Mouse (Mus musculus): ENCODE results near the gene Limch1. TPM values are rescaled to one million over a fixed set of nuclear protein-coding genes. Genes with fewer than 3 reads are reported as not detected.

Limch1 gene
- total and polyA plus RNA-seq, 2 experiments = 0.13 to 0.55 TPM

- Histone ChIP-seq H3K27ac (replicated peaks; ENCODE audit: insufficient read depth, low read depth, low read length) (no peak overlapping the region), H3K79me2 (ENCODE audit: control insufficient read depth, insufficient read depth, low read length) (no peaks in the 10 kb centered on the region), H3K27me3 (ENCODE audit: control insufficient read depth, insufficient read depth, low read length) (no peaks in the 10 kb centered on the region), H3K9ac (ENCODE audit: low read depth, low read length) (no peak overlapping the region), H3K4me1 (ENCODE audit: control insufficient read depth, insufficient read depth, low read length) (no peaks in the 10 kb centered on the region), H3K4me3 (ENCODE audit: insufficient read depth, low read depth, low read length) (no peak overlapping the region), H3K36me3 (ENCODE audit: control insufficient read depth, insufficient read depth, low read length) (no peaks in the 10 kb centered on the region)
- WGBS = 80% methylated on average over 11 of the region's 11 CpGs
- TF ChIP-seq CTCF (IDR thresholded peaks at IDR 0.05; ENCODE audit: low read depth, low read length) (no peak), POLR2A (IDR thresholded peaks at IDR 0.05; ENCODE audit: extremely low read depth, insufficient read depth, low read length) (no peak)
- DNase-seq (ENCODE audit: extremely low read depth, low read depth, low spot score) = no peak
Observed at GRCm38 (mm10) chr5:66855358-66856107, 109.9 kb downstream of the Limch1 start.

DNA sequence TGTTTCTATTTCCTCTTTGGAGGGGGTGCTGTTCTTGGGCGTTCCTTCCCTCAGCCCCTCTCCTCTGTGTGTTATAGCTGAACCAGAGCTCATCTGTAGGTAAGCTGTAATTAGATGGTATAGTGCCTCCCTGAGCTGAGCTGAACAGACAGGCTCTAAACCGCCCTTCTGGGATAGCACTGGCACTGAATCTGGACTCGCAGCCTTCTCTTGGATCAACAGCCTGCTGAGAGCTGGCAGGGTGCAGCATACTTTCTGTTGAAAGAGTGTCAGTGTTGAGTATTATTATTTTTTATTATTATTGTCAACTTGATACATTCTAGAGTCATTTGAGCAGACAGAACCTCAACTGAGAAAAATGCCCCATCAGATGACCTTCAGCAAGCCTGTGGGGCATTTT is 113.9 kb downstream of the Limch1 start:
- H3K9ac ChIP-seq (ENCODE audit: low read depth, low read length) = no peak overlapping the region
- no peaks in the 10 kb centered on the region for H3K4me1 ChIP-seq (ENCODE audit: control insufficient read depth, insufficient read depth, low read length)

GRCm38 (mm10) chr5:66861232-66862035 is 115.8 kb downstream of the Limch1 start:
- Histone ChIP-seq H3K9ac (ENCODE audit: low read depth, low read length) (no peak overlapping the region), H3K4me3 (ENCODE audit: insufficient read depth, low read depth, low read length) (no peak overlapping the region), H3K27ac (replicated peaks; ENCODE audit: insufficient read depth, low read depth, low read length) (no peak overlapping the region), H3K4me1 (ENCODE audit: control insufficient read depth, insufficient read depth, low read length) (no peaks in the 10 kb centered on the region), H3K79me2 (ENCODE audit: control insufficient read depth, insufficient read depth, low read length) (no peaks in the 10 kb centered on the region), H3K27me3 (ENCODE audit: control insufficient read depth, insufficient read depth, low read length) (no peaks in the 10 kb centered on the region), H3K36me3 (ENCODE audit: control insufficient read depth, insufficient read depth, low read length) (no peaks in the 10 kb centered on the region)
- TF ChIP-seq CTCF (IDR thresholded peaks at IDR 0.05; ENCODE audit: low read depth, low read length) (no peak), POLR2A (IDR thresholded peaks at IDR 0.05; ENCODE audit: extremely low read depth, insufficient read depth, low read length) (no peak)
- WGBS = 71% methylated on average over 17 of the region's 17 CpGs
- DNase-seq (ENCODE audit: extremely low read depth, low read depth, low spot score) = no peak

More for the DNA sequence above, 113.9 kb downstream of the Limch1 start:
- WGBS = 92% methylated on average over 3 of the region's 3 CpGs
- H3K27ac ChIP-seq (replicated peaks; ENCODE audit: insufficient read depth, low read depth, low read length) = no peak overlapping the region
- no peak overlapping the region for H3K4me3 ChIP-seq (ENCODE audit: insufficient read depth, low read depth, low read length)
- H3K27me3 ChIP-seq (ENCODE audit: control insufficient read depth, insufficient read depth, low read length) = no peaks in the 10 kb centered on the region
- no peak for TF ChIP-seq POLR2A (IDR thresholded peaks at IDR 0.05; ENCODE audit: extremely low read depth, insufficient read depth, low read length)
- H3K36me3 ChIP-seq (ENCODE audit: control insufficient read depth, insufficient read depth, low read length) = no peaks in the 10 kb centered on the region
- no peak for DNase-seq (ENCODE audit: extremely low read depth, low read depth, low spot score)
- H3K79me2 ChIP-seq (ENCODE audit: control insufficient read depth, insufficient read depth, low read length) = no peaks in the 10 kb centered on the region

- no peaks in the 10 kb centered on the region for H3K4me1 ChIP-seq (ENCODE audit: control insufficient read depth, insufficient read depth, low read length)
- no peak overlapping the region for H3K9ac ChIP-seq (ENCODE audit: low read depth, low read length)
- H3K27me3 ChIP-seq (ENCODE audit: control insufficient read depth, insufficient read depth, low read length) = no peaks in the 10 kb centered on the region
- no peak for DNase-seq (ENCODE audit: extremely low read depth, low read depth, low spot score)
- WGBS = 64% methylated on average over 4 of the region's 4 CpGs
- no peaks in the 10 kb centered on the region for H3K79me2 ChIP-seq (ENCODE audit: control insufficient read depth, insufficient read depth, low read length)
- H3K36me3 ChIP-seq (ENCODE audit: control insufficient read depth, insufficient read depth, low read length) = no peaks in the 10 kb centered on the region
- no peak overlapping the region for H3K27ac ChIP-seq (replicated peaks; ENCODE audit: insufficient read depth, low read depth, low read length)
- no peak for TF ChIP-seq POLR2A (IDR thresholded peaks at IDR 0.05; ENCODE audit: extremely low read depth, insufficient read depth, low read length)
- H3K4me3 ChIP-seq (ENCODE audit: insufficient read depth, low read depth, low read length) = no peak overlapping the region
Observed at GRCm38 (mm10) chr5:66862151-66862550, 116.5 kb downstream of the Limch1 start.

GRCm38 (mm10) chr5:66865229-66865628 is 119.6 kb downstream of the Limch1 start:
- Histone ChIP-seq H3K27ac (replicated peaks; ENCODE audit: insufficient read depth, low read depth, low read length) (no peak overlapping the region), H3K27me3 (ENCODE audit: control insufficient read depth, insufficient read depth, low read length) (no peaks in the 10 kb centered on the region), H3K4me3 (ENCODE audit: insufficient read depth, low read depth, low read length) (no peak overlapping the region), H3K9ac (ENCODE audit: low read depth, low read length) (no peak overlapping the region), H3K4me1 (ENCODE audit: control insufficient read depth, insufficient read depth, low read length) (no peaks in the 10 kb centered on the region), H3K79me2 (ENCODE audit: control insufficient read depth, insufficient read depth, low read length) (no peaks in the 10 kb centered on the region), H3K36me3 (ENCODE audit: control insufficient read depth, insufficient read depth, low read length) (no peaks in the 10 kb centered on the region)
- TF ChIP-seq CTCF (IDR thresholded peaks at IDR 0.05; ENCODE audit: low read depth, low read length) = no peak
- TF ChIP-seq POLR2A (IDR thresholded peaks at IDR 0.05; ENCODE audit: extremely low read depth, insufficient read depth, low read length) = no peak
- no peak for DNase-seq (ENCODE audit: extremely low read depth, low read depth, low spot score)
- 44% methylated on average over 5 of the region's 5 CpGs for WGBS

DNA sequence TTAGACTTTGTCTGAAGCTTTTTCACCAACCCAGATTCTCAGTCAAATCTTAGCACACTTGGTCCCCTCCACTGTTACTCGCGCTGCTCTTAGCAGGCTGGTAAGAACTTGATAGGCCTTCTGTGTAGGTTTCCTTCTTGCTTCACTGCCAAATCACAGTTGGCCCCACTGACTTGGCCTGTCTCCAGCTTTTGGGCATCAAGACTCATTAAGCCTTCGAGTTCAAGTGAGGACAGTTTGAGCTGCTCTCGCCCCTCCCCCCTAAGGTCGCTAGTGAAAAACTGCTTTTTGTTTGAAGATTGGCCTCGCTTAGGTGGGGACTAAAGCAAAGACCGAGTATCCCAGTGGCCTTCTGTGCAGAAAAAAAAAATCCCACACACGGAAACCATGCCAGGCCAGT is 120.4 kb downstream of the Limch1 start:
- H3K4me1 ChIP-seq (ENCODE audit: control insufficient read depth, insufficient read depth, low read length) = no peaks in the 10 kb centered on the region
- no peak for TF ChIP-seq POLR2A (IDR thresholded peaks at IDR 0.05; ENCODE audit: extremely low read depth, insufficient read depth, low read length)
- TF ChIP-seq CTCF (IDR thresholded peaks at IDR 0.05; ENCODE audit: low read depth, low read length) = no peak
- no peak for DNase-seq (ENCODE audit: extremely low read depth, low read depth, low spot score)
- no peak overlapping the region for H3K9ac ChIP-seq (ENCODE audit: low read depth, low read length)
- whole genome bisulfite sequencing = 72% methylated on average over 8 of the region's 8 CpGs
- H3K27ac ChIP-seq (replicated peaks; ENCODE audit: insufficient read depth, low read depth, low read length) = no peak overlapping the region
- H3K27me3 ChIP-seq (ENCODE audit: control insufficient read depth, insufficient read depth, low read length) = no peaks in the 10 kb centered on the region
- no peak overlapping the region for H3K4me3 ChIP-seq (ENCODE audit: insufficient read depth, low read depth, low read length)
- no peaks in the 10 kb centered on the region for H3K79me2 ChIP-seq (ENCODE audit: control insufficient read depth, insufficient read depth, low read length)
- H3K36me3 ChIP-seq (ENCODE audit: control insufficient read depth, insufficient read depth, low read length) = no peaks in the 10 kb centered on the region
